Mouse (Mus musculus) testis, adult 2 months (tissue): ENCODE measurements around the gene Mrpl2.

Experiments used
- CTCF ChIP-seq: fragments of 200-500 bp; IDR thresholded peaks from 2 replicates; pipeline ENCODE4 v1.5.1; 2012; ENCODE audit warnings: low read depth, mild to moderate bottlenecking, inconsistent platforms, low read length, moderate library complexity; ENCODE audit not compliant: control insufficient read depth, insufficient read depth, insufficient replicate concordance
- POLR2A ChIP-seq: fragments of 200-500 bp; IDR thresholded peaks from 2 replicates; pipeline ENCODE4 v1.6.1; 2012; ENCODE audit warnings: low read depth, mild to moderate bottlenecking, inconsistent platforms, low read length, moderate library complexity; ENCODE audit not compliant: control insufficient read depth

- TF ChIP-seq POLR2A (no peak), CTCF (no peak)
These were observed 21.4 kb upstream of the Mrpl2 start for GRCm38 (mm10) chr17:46624598-46624997.
